Mouse (Mus musculus) kidney, embryonic 14.5 days (tissue): Measurements from ENCODE around the gene Cox19. TPM values are rescaled to one million over a fixed set of nuclear protein-coding genes. Genes with fewer than 3 reads are reported as not detected.

Experiments used
- ATAC-seq: fragments of 200-750 bp; cut with Nextera tagmentation; 2 replicates; pipeline ENCODE4 v1.8.0; 2017; ENCODE audit warnings: moderate number of reproducible peaks, mild to moderate bottlenecking, moderate TSS enrichment, moderate library complexity; ENCODE audit not compliant: low FRiP score, low TSS enrichment
- H3K27ac ChIP-seq: fragments of 300-500 bp; sonication (generic); 2 replicates; pipeline ENCODE4 v1.5.1; 2014; ENCODE audit warnings: low read depth, mild to moderate bottlenecking, low read length, moderate library complexity, mixed read lengths
- H3K27me3 ChIP-seq: fragments of 300-500 bp; sonication (generic); 2 replicates; pipeline ENCODE4 v1.6.1; 2014; ENCODE audit warnings: mild to moderate bottlenecking, low read length; ENCODE audit not compliant: control insufficient read depth, insufficient read depth
- H3K36me3 ChIP-seq: fragments of 300-500 bp; sonication (generic); 2 replicates; pipeline ENCODE4 v1.6.1; 2014; ENCODE audit warnings: low read length, mixed read lengths; ENCODE audit not compliant: control insufficient read depth, insufficient read depth
- H3K4me1 ChIP-seq: fragments of 300-500 bp; sonication (generic); 2 replicates; pipeline ENCODE4 v1.6.1; 2014; ENCODE audit warnings: low read length, mixed read lengths; ENCODE audit not compliant: control insufficient read depth, insufficient read depth
- H3K4me2 ChIP-seq: fragments of 300-500 bp; sonication (generic); replicated peaks from 2 replicates; pipeline ENCODE4 v1.6.1; 2014; ENCODE audit warnings: low read depth, mild to moderate bottlenecking, low read length
- H3K4me3 ChIP-seq: fragments of 300-500 bp; sonication (generic); 2 replicates; pipeline ENCODE4 v1.5.1; 2014; ENCODE audit warnings: mild to moderate bottlenecking, low read length
- H3K9ac ChIP-seq: fragments of 300-500 bp; sonication (generic); 2 replicates; pipeline ENCODE4 v1.6.1; 2014; ENCODE audit warnings: low read depth, mild to moderate bottlenecking, low read length, moderate library complexity
- H3K9me3 ChIP-seq: fragments of 300-500 bp; sonication (generic); 2 replicates; pipeline ENCODE4 v1.6.1; 2016; ENCODE audit warnings: low read length; ENCODE audit not compliant: control insufficient read depth
- WGBS: fragments of 180-500 bp; shearing (Covaris S2); extraction: QIAGEN DNeasy Blood & Tissue Kit; methylation state at CpG from one replicate; pipeline ENCODE4 v1.1.7; 2014; 5-methylcytosine and 5-hydroxymethylcytosine counted together
- polyA plus RNA-seq: library from polyadenylated mRNA; unstranded; fragments of >200 nt; fragmentation: Nextera tagmentation; extraction: Ambion mirVana; gene quantifications from 2 replicates; pipeline ENCODE4 v1.2.1, GENCODE M21; 2014

Cox19 gene
- polyA plus RNA-seq, 1 experiment from 2014 or later: 105 TPM

- Histone ChIP-seq H3K9me3 (no peaks in the 10 kb centered on the region), H3K4me2 (no peak overlapping the region), H3K4me1 (no peaks in the 10 kb centered on the region), H3K4me3 (no peak overlapping the region), H3K27me3 (no peaks in the 10 kb centered on the region), H3K9ac (no peak overlapping the region), H3K27ac (no peak overlapping the region), H3K36me3 (no peaks in the 10 kb centered on the region)
- WGBS: 95% methylated on average over 9 of the region's 9 CpGs
- ATAC-seq: no peak
Observed at GRCm38 (mm10) chr5:139311822-139312221, 39.4 kb downstream of the Cox19 start.

- 89% methylated on average over 4 of the region's 4 CpGs for WGBS
Observed at GRCm38 (mm10) chr5:139310477-139310876, 40.7 kb downstream of the Cox19 start.

GRCm38 (mm10) chr5:139309946-139310345 lies 41.3 kb downstream of the Cox19 start:
- H3K9me3 ChIP-seq: no peaks in the 10 kb centered on the region
- WGBS: 54% methylated on average over 3 of the region's 3 CpGs

More at GRCm38 (mm10) chr5:139310477-139310876, 40.7 kb downstream of the Cox19 start:
- Histone ChIP-seq H3K27me3 (no peaks in the 10 kb centered on the region), H3K4me1 (no peaks in the 10 kb centered on the region), H3K36me3 (no peaks in the 10 kb centered on the region), H3K9ac (no peak overlapping the region), H3K27ac (no peak overlapping the region), H3K4me2 (no peak overlapping the region), H3K9me3 (no peaks in the 10 kb centered on the region), H3K4me3 (no peak overlapping the region)
- no peak for ATAC-seq

GRCm38 (mm10) chr5:139303646-139304061 lies 47.6 kb downstream of the Cox19 start:
- no peaks in the 10 kb centered on the region for H3K4me1 ChIP-seq
- WGBS: 83% methylated on average over 9 of the region's 9 CpGs
- H3K4me3 ChIP-seq: no peak overlapping the region
- no peak overlapping the region for H3K27ac ChIP-seq
- H3K27me3 ChIP-seq: no peaks in the 10 kb centered on the region
- no peaks in the 10 kb centered on the region for H3K36me3 ChIP-seq
- no peak overlapping the region for H3K4me2 ChIP-seq
- H3K9me3 ChIP-seq: no peaks in the 10 kb centered on the region
- H3K9ac ChIP-seq: no peak overlapping the region
- no peak for ATAC-seq

More at GRCm38 (mm10) chr5:139309946-139310345, 41.3 kb downstream of the Cox19 start:
- H3K36me3 ChIP-seq: no peaks in the 10 kb centered on the region
- H3K4me1 ChIP-seq: no peaks in the 10 kb centered on the region
- ATAC-seq: no peak
- H3K4me2 ChIP-seq: no peak overlapping the region
- H3K27ac ChIP-seq: no peak overlapping the region
- H3K9ac ChIP-seq: no peak overlapping the region
- no peaks in the 10 kb centered on the region for H3K27me3 ChIP-seq
- no peak overlapping the region for H3K4me3 ChIP-seq

GRCm38 (mm10) chr5:139302101-139302500 lies 49.1 kb downstream of the Cox19 start:
- ATAC-seq: no peak
- no peak overlapping the region for H3K27ac ChIP-seq
- no peaks in the 10 kb centered on the region for H3K9me3 ChIP-seq
- no peak overlapping the region for H3K4me3 ChIP-seq
- H3K4me1 ChIP-seq: no peaks in the 10 kb centered on the region
- 87% methylated on average over 6 of the region's 6 CpGs for WGBS
- H3K9ac ChIP-seq: no peak overlapping the region
- no peaks in the 10 kb centered on the region for H3K36me3 ChIP-seq
- H3K4me2 ChIP-seq: no peak overlapping the region
- no peaks in the 10 kb centered on the region for H3K27me3 ChIP-seq

- no peak overlapping the region for H3K4me3 ChIP-seq
- H3K36me3 ChIP-seq: no peaks in the 10 kb centered on the region
- H3K9me3 ChIP-seq: no peaks in the 10 kb centered on the region
- H3K27me3 ChIP-seq: no peaks in the 10 kb centered on the region
- H3K27ac ChIP-seq: no peak overlapping the region
- no peak for ATAC-seq
- WGBS: 90% methylated on average over 5 of the region's 5 CpGs
- no peaks in the 10 kb centered on the region for H3K4me1 ChIP-seq
- no peak overlapping the region for H3K9ac ChIP-seq
- H3K4me2 ChIP-seq: no peak overlapping the region
Observed at GRCm38 (mm10) chr5:139297745-139298144, 53.5 kb downstream of the Cox19 start.

- Histone ChIP-seq H3K4me2 (no peak overlapping the region), H3K27me3 (no peaks in the 10 kb centered on the region), H3K9me3 (no peaks in the 10 kb centered on the region), H3K9ac (no peak overlapping the region), H3K4me3 (no peak overlapping the region), H3K4me1 (no peaks in the 10 kb centered on the region), H3K36me3 (no peaks in the 10 kb centered on the region), H3K27ac (no peak overlapping the region)
- 90% methylated on average over 10 of the region's 10 CpGs for WGBS
- no peak for ATAC-seq
Observed at GRCm38 (mm10) chr5:139297092-139297491, 54.1 kb downstream of the Cox19 start.

- Histone ChIP-seq H3K27me3 (no peaks in the 10 kb centered on the region), H3K4me1 (no peaks in the 10 kb centered on the region), H3K36me3 (no peaks in the 10 kb centered on the region), H3K9me3 (no peaks in the 10 kb centered on the region), H3K4me2 (no peak overlapping the region), H3K27ac (no peak overlapping the region), H3K4me3 (no peak overlapping the region), H3K9ac (no peak overlapping the region)
- WGBS: 84% methylated on average over 2 of the region's 2 CpGs
- no peak for ATAC-seq
Observed at GRCm38 (mm10) chr5:139294089-139294488, 57.1 kb downstream of the Cox19 start.

GRCm38 (mm10) chr5:139291811-139292560 lies 59.2 kb downstream of the Cox19 start:
- 71% methylated on average over 6 of the region's 6 CpGs for WGBS
- H3K4me1 ChIP-seq: no peaks in the 10 kb centered on the region
- no peaks in the 10 kb centered on the region for H3K9me3 ChIP-seq
- H3K36me3 ChIP-seq: no peaks in the 10 kb centered on the region
- H3K4me3 ChIP-seq: no peak overlapping the region
- no peak overlapping the region for H3K27ac ChIP-seq
- ATAC-seq: no peak
- H3K27me3 ChIP-seq: no peaks in the 10 kb centered on the region
- H3K4me2 ChIP-seq: no peak overlapping the region
- H3K9ac ChIP-seq: no peak overlapping the region
